Mouse (Mus musculus) mammary gland, adult 2 months (tissue): ENCODE measurements around the gene Pstk. TPM values are rescaled to one million over a fixed set of nuclear protein-coding genes. Genes with fewer than 3 reads are reported as not detected.

ENCODE experiments used
- polyA plus RNA-seq: library from polyadenylated mRNA; depleted of rRNA; stranded (reverse); fragments of >200 nt; gene quantifications from 2 replicates; pipeline ENCODE4 v1.2.3, GENCODE M21; 2012; ENCODE audit warnings: low replicate concordance; rRNA removed

Gene Pstk
- polyA plus RNA-seq, result 40.7 and 69.0 TPM in 2 replicates

DNA sequence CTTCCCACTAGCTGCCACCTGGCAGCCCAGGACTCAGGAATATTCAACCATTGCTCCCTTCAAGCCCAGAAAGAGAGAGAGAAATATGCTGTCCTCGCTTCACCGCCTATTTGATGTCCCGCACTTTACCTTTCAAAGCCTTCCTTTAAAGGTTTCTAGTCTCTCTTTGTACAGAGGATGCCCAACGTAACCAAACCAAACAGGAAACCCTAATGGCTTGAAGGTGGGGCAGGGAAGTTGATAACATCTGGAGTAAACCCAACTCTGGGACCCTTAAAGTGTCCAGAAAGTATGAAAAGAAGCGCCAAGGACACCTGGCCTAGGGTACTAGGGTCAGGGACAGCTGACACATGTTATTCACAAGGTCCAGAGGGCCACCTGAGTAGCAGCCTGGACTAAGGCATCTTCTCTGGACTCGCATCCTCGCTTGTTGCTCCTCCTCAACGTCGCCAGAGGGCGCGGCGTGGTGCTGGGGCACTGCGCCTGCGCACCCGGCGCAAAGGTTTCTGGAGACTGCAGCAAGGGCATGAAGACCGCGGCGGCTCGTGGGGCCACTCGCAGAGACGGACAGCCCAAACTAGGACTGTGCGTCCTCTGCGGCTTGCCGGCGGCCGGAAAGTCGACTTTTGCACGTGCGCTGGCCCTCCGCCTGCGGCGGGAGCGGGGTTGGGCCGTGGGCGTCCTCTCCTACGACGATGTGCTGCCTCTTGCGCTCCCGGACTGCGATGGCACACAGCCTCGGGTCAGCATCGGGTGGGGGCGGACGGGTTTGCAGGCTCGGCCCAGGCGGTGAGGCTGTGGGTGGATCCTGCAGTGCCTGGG, at the start of gene Pstk:
Gene Pstk (plus strand): TSS at position 494 of the 822 bp plus-strand sequence.

DNA sequence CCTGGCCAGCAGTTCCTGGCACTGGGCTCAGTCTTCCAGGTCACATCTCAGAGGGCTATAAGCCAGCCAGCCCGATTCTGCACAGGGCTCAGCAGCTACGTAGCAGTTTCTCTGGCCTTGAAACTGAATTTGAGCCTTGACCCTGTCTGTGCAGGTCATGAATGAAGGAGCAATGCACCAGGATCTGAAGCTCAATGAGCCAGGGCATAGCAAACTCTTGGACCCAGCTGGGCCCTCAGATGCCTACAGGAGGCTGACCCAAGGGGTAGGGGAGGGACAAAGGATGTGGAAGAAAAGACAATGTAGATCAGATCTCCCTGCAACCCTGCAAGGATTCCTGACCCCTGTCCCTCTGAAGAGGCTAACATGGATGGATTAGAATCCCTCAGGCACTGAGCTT, 48.7 kb upstream of the Pstk start, which contains the start of gene Cuzd1:
Gene Cuzd1 (minus strand): TSS at position 101 of the 400 bp plus-strand sequence.

DNA sequence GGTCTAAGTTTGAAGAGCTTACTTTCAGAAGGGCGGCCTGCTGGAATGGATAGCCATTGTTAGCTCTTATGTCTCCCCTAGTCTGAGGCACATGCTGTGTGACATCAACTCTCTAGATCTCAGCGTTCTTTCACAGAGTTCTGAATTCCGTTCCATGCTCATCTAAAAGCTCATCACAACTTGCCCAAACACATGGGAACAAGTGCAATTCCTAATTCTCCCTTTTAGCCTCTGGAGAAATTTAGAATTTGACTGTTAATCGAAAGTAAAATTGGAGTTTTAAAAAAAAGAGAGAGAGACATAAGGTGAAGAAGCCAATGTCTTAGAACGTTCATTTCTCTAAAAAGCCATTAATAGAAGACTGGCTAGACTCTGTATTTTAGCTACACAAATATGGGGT, 41.5 kb upstream of the Pstk start, which contains the start of gene Fam24b:
Gene Fam24b (minus strand): TSS at position 101 of the 400 bp plus-strand sequence.

DNA sequence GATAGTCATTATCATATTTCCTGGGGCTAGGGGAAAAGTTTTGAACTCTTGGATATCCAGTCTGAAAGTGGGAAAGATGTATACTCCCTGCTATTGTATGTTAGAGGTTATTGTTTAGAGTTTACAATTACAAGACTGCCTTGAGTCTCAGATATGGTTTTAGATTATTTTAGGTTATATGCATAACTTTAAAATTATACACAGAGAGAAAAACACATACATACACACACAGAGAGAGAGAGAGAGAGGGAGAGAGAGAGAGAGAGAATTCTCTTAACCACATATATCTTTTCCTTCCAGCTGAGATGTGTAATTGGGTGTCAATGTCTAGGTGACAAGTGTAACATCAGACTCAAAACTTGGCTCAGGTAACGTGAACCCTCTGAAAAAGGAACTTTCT, 37.4 kb upstream of the Pstk start, which contains the start of gene Fam24a:
Gene Fam24a (plus strand): TSS at position 301 of the 400 bp plus-strand sequence.

DNA sequence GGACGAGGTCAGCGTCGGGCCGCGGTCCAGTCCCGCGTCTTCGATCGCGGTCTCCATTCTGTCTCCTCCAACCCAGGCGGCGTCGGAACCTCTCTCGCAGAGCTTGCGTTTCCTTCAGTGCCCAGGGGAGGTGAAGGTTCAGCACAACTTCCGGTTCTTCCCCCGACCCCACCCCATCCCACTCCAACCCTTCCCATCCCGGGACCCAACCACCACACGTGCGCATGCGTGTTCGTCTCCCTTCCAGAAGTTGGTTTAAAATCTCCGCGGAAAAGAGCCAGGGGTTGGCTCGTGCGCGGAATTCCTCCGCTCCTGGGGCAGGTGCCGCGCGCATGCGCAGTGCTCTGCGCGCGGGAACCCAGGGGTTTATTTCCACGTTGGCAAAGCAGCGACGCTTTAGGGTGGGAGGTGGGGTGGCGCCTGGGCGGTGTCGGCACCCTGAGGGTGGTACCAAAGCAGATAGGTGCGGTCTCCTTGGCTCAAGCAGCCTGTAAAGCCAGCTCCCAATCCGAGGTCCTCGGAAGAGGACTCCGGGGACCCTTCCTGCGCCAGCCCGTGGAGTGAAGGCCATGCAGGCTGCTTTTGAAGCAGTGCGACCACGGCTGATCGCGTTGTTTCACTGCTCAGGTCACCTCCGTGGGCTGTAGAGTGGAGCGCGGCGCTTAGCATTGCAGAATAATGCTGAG, 8.2 kb upstream of the Pstk start, which contains the start of gene 2310057M21Rik:
Gene 2310057M21Rik (minus strand): TSS at position 145 of the 686 bp plus-strand sequence.

DNA sequence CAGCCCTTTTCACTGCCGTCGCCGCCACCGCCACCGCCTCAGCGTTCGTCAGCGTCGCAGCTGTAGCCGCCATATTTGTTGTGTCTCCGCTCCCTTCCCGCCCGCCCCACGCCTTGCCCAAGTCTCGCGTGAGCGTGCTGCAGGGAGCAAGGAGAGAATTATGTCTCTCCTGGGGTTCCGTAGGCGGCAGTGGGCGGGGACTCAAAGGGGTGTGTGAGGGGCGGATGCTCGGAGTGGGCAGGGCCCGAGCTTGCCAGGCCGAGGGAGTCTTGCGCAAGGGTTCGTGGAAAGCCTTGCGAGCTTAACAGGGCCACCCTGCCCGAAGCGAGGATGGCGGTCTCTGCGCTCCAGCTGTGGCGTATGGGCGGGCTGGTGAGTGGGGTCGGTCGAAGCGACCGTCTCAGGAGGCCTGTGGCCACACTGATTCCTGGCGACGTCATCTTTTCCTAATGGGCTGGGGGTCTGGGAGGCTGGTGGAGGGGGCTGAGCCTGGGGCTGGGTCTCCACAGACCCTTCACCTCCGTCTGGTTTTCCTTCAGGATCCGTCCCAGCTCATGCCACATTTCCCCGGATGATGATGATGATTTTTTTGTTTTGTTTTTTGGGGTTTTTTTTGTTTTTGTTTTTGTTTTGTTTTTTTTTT, 39.6 kb downstream of the Pstk start, which contains the start of the genes Ikzf5 and Acadsb:
Gene Ikzf5 (minus strand): TSS at position 106 of the 643 bp plus-strand sequence.
Gene Acadsb (plus strand): TSS at position 186 of the 643 bp plus-strand sequence.

Other genes with a start within 250 kb of the Pstk start
- gene 4933402N03Rik, start 224.8 kb upstream of the Pstk start, polyA plus RNA-seq, result not detected in 2 replicates
- 3.1 and 3.3 TPM in 2 replicates for gene 5430419D17Rik, start 196.7 kb upstream of the Pstk start, polyA plus RNA-seq
- gene Cuzd1, start 48.8 kb upstream of the Pstk start, polyA plus RNA-seq, result 0.76 TPM in 1 of 2 replicates, not detected in the other
- 0.62 TPM in 1 of 2 replicates, not detected in the other for gene Fam24b, start 41.6 kb upstream of the Pstk start, polyA plus RNA-seq
- not detected in 2 replicates for gene Fam24a, start 37.3 kb upstream of the Pstk start, polyA plus RNA-seq
- gene 2310057M21Rik, start 8.4 kb upstream of the Pstk start, polyA plus RNA-seq, result 6.0 and 8.5 TPM in 2 replicates
- 9.5 and 14.9 TPM in 2 replicates for gene Ikzf5, start 39.4 kb downstream of the Pstk start, polyA plus RNA-seq
- gene Acadsb, start 39.5 kb downstream of the Pstk start, polyA plus RNA-seq, result 9.5 and 28.9 TPM in 2 replicates
- not detected in 2 replicates for gene Hmx3, start 171.7 kb downstream of the Pstk start, polyA plus RNA-seq
- gene Hmx2, start 177.6 kb downstream of the Pstk start, polyA plus RNA-seq, result not detected in 2 replicates
- 46.4 and 67.5 TPM in 2 replicates for gene Bub3, start 189.1 kb downstream of the Pstk start, polyA plus RNA-seq